Mouse (Mus musculus): ENCODE measurements at regions not wholly inside any gene's neighbourhood (a gene's known extent, or its start where the extent isn't known, plus 50 kb on each side); places are given as distances from the start of the nearest gene placed in this dataset.

GRCm38 (mm10) chr4:56621356-56621755, 118.5 kb upstream of the Gm26657 start:
- Histone ChIP-seq H3K9me3 (peaks cover 9% of the 10 kb centered on the region), H3K36me3 (replicated peaks; ENCODE audit: low read length) (no peaks in the 10 kb centered on the region), H3K4me1 (peaks cover 6% of the 10 kb centered on the region), H3K27me3 (replicated peaks) (no peaks in the 10 kb centered on the region), H3K4me3 (replicated peaks) (no peak overlapping the region)
- TF ChIP-seq GATA1 (IDR thresholded peaks at IDR 0.05; ENCODE audit: borderline replicate concordance, low read length) (no peak), FLI1 (IDR thresholded peaks at IDR 0.05; ENCODE audit: low read length) (no peak)

- H3K36me3 ChIP-seq (replicated peaks; ENCODE audit: low read length) = no peaks in the 10 kb centered on the region
- H3K9me3 ChIP-seq = peaks cover 9% of the 10 kb centered on the region
- TF ChIP-seq FLI1 (IDR thresholded peaks at IDR 0.05; ENCODE audit: low read length) (no peak), GATA1 (IDR thresholded peaks at IDR 0.05; ENCODE audit: borderline replicate concordance, low read length) (no peak)
- no peaks in the 10 kb centered on the region for H3K27me3 ChIP-seq (replicated peaks)
- H3K4me1 ChIP-seq = peaks cover 6% of the 10 kb centered on the region
- no peak overlapping the region for H3K4me3 ChIP-seq (replicated peaks)
Measured at GRCm38 (mm10) chr4:56620628-56621027, 119.2 kb upstream of the Gm26657 start.

GRCm38 (mm10) chr4:56619803-56620202, 120.1 kb upstream of the Gm26657 start:
- Histone ChIP-seq H3K4me3 (replicated peaks) (no peak overlapping the region), H3K27me3 (replicated peaks) (no peaks in the 10 kb centered on the region), H3K36me3 (replicated peaks; ENCODE audit: low read length) (no peaks in the 10 kb centered on the region), H3K9me3 (peaks cover 9% of the 10 kb centered on the region), H3K4me1 (peaks cover 6% of the 10 kb centered on the region)
- no peak for TF ChIP-seq FLI1 (IDR thresholded peaks at IDR 0.05; ENCODE audit: low read length)
- TF ChIP-seq GATA1 (IDR thresholded peaks at IDR 0.05; ENCODE audit: borderline replicate concordance, low read length) = no peak

GRCm38 (mm10) chr4:56619054-56619453, 120.8 kb upstream of the Gm26657 start:
- no peak for TF ChIP-seq FLI1 (IDR thresholded peaks at IDR 0.05; ENCODE audit: low read length)
- no peak for TF ChIP-seq GATA1 (IDR thresholded peaks at IDR 0.05; ENCODE audit: borderline replicate concordance, low read length)
- Histone ChIP-seq H3K4me3 (replicated peaks) (peak overlapping the region; percentile 87), H3K27me3 (replicated peaks) (no peaks in the 10 kb centered on the region), H3K4me1 (peaks cover 6% of the 10 kb centered on the region), H3K9me3 (peaks cover 9% of the 10 kb centered on the region), H3K36me3 (replicated peaks; ENCODE audit: low read length) (no peaks in the 10 kb centered on the region)

- H3K27me3 ChIP-seq (replicated peaks) = no peaks in the 10 kb centered on the region
- H3K4me1 ChIP-seq = peaks cover 6% of the 10 kb centered on the region
- no peak overlapping the region for H3K4me3 ChIP-seq (replicated peaks)
Measured at GRCm38 (mm10) chr4:56618433-56618832, 121.4 kb upstream of the Gm26657 start.

GRCm38 (mm10) chr4:56617661-56618360, 122.1 kb upstream of the Gm26657 start:
- Histone ChIP-seq H3K4me3 (replicated peaks) (no peak overlapping the region), H3K27me3 (replicated peaks) (no peaks in the 10 kb centered on the region), H3K4me1 (peaks cover 6% of the 10 kb centered on the region), H3K9me3 (peaks cover 9% of the 10 kb centered on the region), H3K36me3 (replicated peaks; ENCODE audit: low read length) (no peaks in the 10 kb centered on the region)
- no peak for TF ChIP-seq GATA1 (IDR thresholded peaks at IDR 0.05; ENCODE audit: borderline replicate concordance, low read length)
- no peak for TF ChIP-seq FLI1 (IDR thresholded peaks at IDR 0.05; ENCODE audit: low read length)

More at GRCm38 (mm10) chr4:56618433-56618832, 121.4 kb upstream of the Gm26657 start:
- no peak for TF ChIP-seq FLI1 (IDR thresholded peaks at IDR 0.05; ENCODE audit: low read length)
- TF ChIP-seq GATA1 (IDR thresholded peaks at IDR 0.05; ENCODE audit: borderline replicate concordance, low read length) = no peak
- no peaks in the 10 kb centered on the region for H3K36me3 ChIP-seq (replicated peaks; ENCODE audit: low read length)
- peaks cover 9% of the 10 kb centered on the region for H3K9me3 ChIP-seq

- TF ChIP-seq GATA1 (IDR thresholded peaks at IDR 0.05; ENCODE audit: borderline replicate concordance, low read length) = no peak
- TF ChIP-seq FLI1 (IDR thresholded peaks at IDR 0.05; ENCODE audit: low read length) = no peak
- peaks cover 10% of the 10 kb centered on the region for H3K9me3 ChIP-seq
- no peaks in the 10 kb centered on the region for H3K4me1 ChIP-seq
- H3K27me3 ChIP-seq (replicated peaks) = no peaks in the 10 kb centered on the region
- no peaks in the 10 kb centered on the region for H3K36me3 ChIP-seq (replicated peaks; ENCODE audit: low read length)
- no peak overlapping the region for H3K4me3 ChIP-seq (replicated peaks)
Measured at GRCm38 (mm10) chr4:56612325-56612724, 127.5 kb upstream of the Gm26657 start.

GRCm38 (mm10) chr4:56611751-56612150, 128.1 kb upstream of the Gm26657 start:
- no peak overlapping the region for H3K4me3 ChIP-seq (replicated peaks)
- H3K27me3 ChIP-seq (replicated peaks) = no peaks in the 10 kb centered on the region
- H3K4me1 ChIP-seq = no peaks in the 10 kb centered on the region
- TF ChIP-seq GATA1 (IDR thresholded peaks at IDR 0.05; ENCODE audit: borderline replicate concordance, low read length) (no peak), FLI1 (IDR thresholded peaks at IDR 0.05; ENCODE audit: low read length) (no peak)
- H3K9me3 ChIP-seq = peaks cover 4% of the 10 kb centered on the region; the same call in 1 of the 2 replicates
- H3K36me3 ChIP-seq (replicated peaks; ENCODE audit: low read length) = no peaks in the 10 kb centered on the region

- Histone ChIP-seq H3K36me3 (replicated peaks; ENCODE audit: low read length) (no peaks in the 10 kb centered on the region), H3K4me1 (no peaks in the 10 kb centered on the region), H3K4me3 (replicated peaks) (no peak overlapping the region), H3K27me3 (replicated peaks) (no peaks in the 10 kb centered on the region), H3K9me3 (0 out of 2 replicates have a peak, but pooled peaks cover 4% of the 10 kb centered on the region)
- no peak for TF ChIP-seq FLI1 (IDR thresholded peaks at IDR 0.05; ENCODE audit: low read length)
- TF ChIP-seq GATA1 (IDR thresholded peaks at IDR 0.05; ENCODE audit: borderline replicate concordance, low read length) = no peak
Measured at GRCm38 (mm10) chr4:56610273-56610672, 129.6 kb upstream of the Gm26657 start.

GRCm38 (mm10) chr4:56608701-56609100, 131.2 kb upstream of the Gm26657 start:
- Histone ChIP-seq H3K4me1 (no peaks in the 10 kb centered on the region), H3K27me3 (replicated peaks) (no peaks in the 10 kb centered on the region), H3K36me3 (replicated peaks; ENCODE audit: low read length) (no peaks in the 10 kb centered on the region), H3K4me3 (replicated peaks) (no peak overlapping the region), H3K9me3 (0 out of 2 replicates have a peak, but pooled peaks cover 4% of the 10 kb centered on the region)
- TF ChIP-seq FLI1 (IDR thresholded peaks at IDR 0.05; ENCODE audit: low read length) (no peak), GATA1 (IDR thresholded peaks at IDR 0.05; ENCODE audit: borderline replicate concordance, low read length) (no peak)
